Mouse (Mus musculus) cerebellum, adult 11-12 months (tissue): ENCODE results near the gene Btbd16.

ENCODE experiments used
- DNase-seq: peaks from one replicate; pipeline ENCODE4 v3.0.0; 2022

Gene Btbd16

GRCm38 (mm10) chr7:130773171-130773830, 568 bp upstream of the Btbd16 start:
- DNase-seq: no peak

DNA sequence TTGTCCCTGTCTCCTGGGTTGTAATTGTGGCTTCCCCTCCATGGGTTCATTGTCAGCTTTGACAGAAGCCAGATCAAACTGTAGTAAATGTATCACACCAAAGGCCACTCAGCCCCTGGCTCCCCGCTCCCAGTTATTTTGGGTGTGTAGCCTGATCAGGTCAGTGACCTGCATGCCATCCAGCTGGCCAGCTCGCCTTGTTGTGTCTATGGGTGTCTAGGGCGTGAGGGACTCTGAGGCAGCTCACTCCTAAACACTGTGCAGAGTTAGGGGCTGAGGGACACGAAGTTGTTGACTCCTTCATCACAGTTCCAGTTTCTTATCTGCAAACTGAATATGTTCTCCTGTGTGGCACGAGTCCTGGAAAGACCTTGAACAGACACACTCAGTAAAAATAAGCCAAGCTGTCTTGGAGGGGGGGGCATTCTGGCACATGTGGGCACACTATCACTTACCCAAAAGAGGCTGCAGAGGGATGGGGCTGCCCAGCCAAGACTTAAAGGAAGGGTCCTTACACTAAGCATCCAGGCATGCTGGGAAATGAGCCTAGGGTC, 7.1 kb downstream of the Btbd16 start:
- DNase-seq: no peak

- no peak for DNase-seq
Observed at GRCm38 (mm10) chr7:130782501-130783050, 8.7 kb downstream of the Btbd16 start.

DNA sequence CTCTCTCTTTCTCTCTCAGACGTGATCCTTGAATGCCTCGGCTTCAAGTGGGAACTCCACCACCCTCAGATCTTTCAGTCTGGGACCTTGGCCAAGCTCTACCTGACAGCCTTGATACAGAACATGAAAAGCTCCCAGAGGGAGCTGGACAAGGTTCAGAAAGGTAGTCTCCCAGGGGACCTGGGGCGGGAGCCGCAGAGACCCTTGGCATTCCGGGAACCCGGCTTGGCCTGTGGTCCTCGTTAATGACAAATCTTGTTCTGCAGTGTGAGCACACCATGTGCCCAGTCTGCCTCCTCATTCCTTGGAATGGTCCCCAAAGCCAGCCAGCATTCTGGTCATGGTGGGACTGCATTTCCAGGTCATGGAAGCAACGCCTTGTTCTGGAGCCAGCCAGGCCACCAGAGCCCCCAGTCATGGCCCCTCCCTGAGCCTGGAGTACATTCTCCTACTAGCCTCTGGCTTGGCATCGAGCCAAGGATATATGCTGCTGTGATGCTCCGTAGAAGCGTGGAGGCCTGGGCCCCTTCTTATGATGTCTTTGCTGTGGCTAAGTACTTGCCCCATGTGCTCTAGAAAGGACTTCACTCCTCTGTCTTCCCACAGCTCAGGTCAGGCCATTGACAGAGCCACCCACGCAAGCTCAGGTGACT, 12.2 kb downstream of the Btbd16 start:
- no peak for DNase-seq

DNA sequence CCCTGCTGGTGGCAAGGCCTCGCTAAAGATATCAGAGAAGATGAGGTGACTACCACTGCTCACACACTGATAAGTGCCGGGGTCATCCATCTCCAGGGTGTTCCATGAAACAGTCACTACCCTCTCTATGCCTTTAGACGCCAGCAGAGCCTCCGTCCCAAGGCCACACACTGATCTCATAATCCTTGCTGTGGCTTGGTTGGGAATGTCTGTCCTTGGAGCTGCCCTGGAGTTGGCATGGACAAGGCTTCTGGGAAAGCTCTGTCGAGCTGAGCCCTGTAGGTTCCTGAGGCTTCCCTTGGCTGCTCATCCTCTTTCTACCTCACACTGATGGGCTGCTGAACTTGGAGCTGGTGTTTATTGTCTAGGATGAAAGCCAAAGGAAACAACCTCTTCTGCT, 12.8 kb downstream of the Btbd16 start:
- no peak for DNase-seq

GRCm38 (mm10) chr7:130787537-130787936, 13.7 kb downstream of the Btbd16 start:
- no peak for DNase-seq

- no peak for DNase-seq
Observed at GRCm38 (mm10) chr7:130788950-130789349, 15.1 kb downstream of the Btbd16 start.

DNA sequence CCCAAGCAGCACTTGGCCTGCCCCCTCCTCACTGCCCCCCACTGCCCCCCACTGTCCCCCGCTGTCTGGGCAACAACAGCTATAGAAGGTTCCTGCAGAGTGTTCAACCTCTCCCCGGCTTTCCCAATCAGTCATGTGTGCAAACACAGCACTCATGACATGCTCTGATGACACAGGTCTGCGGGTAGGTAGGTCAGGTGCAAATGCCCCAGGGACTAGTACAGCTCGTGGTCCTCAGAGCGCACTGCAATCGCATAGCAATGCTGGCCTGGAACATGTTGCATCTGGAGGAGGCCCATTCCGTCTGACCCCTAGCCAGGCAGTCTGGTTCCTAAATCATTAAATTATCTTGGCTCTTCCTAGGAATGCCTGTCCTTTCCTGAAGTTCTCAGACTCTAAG, 15.6 kb downstream of the Btbd16 start:
- no peak for DNase-seq

DNA sequence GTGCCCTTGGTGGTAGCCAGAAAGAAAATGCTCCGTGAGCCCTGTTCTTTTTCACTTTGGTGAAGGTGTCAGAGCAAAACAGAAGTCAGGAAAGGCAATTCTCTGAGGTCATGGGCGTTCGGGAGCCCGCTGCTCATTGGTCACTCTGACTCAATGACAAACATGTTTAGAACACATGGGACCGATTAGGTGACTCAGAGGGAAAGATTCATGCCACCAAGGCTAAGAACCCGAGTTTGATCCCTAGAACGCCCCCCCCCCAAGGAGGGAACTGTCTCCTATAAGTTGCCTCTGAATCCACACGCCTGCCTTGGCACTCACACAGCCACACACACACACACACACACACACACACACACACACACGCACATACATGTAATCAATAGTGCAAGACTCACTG, 19.8 kb downstream of the Btbd16 start:
- DNase-seq: no peak

DNA sequence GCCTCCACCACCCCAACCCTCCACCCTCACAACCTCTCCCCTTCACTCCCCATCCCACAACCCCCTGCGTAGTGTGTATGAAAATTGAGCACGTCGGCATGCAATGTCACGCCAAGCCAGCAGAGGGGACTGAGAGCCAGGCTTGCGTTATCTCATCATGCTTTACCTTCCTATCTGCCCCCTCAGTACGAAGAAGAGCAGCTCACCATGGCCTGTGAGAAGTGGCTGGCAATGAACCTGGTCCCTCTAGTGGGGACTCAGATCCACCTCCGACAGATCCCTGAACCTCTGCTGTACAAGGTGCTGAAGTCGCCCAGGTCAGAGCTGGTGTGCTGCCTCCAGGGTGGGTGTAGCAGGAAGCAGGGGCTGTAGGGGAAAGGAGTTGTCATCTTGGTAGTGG, 22.9 kb downstream of the Btbd16 start:
- DNase-seq: no peak

DNA sequence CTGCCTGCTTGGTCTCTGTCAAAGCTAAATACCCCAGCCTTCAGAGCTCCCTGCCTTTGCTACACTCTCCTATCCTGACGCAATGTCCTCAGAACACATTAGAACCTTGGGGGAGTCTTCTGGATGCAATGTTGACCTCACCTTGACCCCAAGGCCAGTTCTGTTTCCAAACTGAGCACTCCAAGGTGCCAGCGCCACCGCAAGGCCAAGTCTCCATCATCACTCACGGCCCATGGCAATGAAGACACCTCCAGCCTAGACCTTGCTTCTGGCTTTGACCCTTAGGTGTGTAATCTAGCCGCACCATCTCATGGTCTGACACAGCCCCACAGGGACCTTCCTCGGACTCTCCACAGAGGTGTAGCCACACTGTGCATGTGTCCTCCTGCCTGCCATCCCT, 23.7 kb downstream of the Btbd16 start:
- no peak for DNase-seq

DNA sequence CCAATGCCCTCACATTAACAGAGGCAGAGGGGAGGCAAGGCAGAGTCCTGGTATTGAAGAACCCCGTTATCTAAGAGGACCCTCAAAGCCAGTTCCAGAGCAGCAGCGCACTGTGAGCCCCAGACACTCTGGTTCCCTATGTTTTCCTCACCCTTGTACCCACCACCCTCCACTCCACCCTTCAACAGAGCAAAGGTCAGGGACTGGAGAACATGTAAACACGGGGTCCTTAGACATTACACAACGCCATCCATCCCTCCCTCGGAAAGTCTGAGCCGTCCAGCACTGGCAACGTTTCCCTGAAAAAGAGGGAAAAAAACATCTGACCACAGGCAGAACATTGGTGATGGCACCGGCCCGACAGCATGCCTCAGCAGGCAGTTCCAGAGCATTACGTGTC, 25.5 kb downstream of the Btbd16 start:
- no peak for DNase-seq

- DNase-seq: no peak
Observed at GRCm38 (mm10) chr7:130800681-130801080, 26.8 kb downstream of the Btbd16 start.

DNA sequence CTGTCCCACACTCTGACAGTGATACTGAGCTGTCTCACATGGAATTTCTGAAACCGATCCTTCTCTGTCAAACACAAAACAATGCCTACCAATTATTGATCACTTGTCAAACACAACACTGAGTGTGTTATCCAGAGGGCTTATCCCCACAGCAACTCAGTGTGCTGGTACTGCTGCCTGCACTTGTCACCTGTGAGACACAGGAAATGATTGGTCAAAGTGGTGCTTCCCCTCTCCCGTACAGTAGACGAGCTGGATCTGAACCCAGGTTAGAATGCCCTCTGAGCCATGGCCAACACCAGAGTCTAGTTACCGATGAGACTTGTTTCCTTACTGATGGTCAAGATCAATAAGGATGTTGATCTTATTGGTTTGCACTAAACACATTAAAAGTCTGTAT, 27.9 kb downstream of the Btbd16 start:
- DNase-seq: no peak

DNA sequence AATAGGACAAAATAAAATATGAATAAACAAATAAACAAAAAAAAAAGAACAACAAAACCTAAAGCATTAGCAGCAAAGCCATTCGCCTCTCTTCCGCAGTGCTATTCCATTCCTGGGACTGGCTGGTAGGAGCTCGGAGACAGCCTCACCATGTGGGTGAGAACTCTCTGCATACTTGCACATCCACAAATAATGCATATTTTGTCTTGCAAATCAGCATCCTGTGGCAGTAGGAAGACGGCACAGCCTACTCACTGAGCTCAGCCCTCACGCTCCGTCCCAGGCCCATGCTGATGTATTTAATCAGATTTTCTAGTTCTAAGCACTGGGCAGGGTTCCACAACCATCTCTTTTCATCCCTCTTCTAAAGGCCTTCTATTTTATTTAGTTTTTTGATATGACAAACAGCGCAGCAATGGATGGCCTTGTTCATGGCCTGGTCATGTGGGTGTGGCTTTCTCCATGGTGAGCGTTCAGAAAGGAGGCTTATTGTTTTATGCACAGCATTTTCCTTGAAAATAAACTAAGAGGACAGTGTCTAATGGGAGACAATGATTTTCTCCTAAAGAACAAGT, 29.5 kb downstream of the Btbd16 start:
- no peak for DNase-seq

DNA sequence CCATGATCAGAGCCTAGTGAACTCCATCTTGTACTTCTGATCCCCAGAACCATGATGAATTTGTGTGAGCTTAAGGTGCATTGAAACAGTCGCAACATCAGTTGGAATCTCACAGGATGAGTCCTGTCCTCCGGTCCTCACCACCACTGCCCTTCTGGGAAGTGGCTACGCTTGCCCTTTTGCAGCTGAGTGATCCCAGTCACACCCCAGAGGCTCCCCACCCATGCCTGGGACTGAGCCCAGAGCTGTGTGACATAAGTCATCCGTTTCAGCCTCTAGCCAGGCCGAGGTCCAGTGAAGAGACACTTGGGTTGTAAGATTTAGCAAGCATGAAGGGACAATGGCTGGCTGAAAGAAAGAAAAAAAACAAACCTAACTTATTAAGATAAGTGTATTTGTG, 31.1 kb downstream of the Btbd16 start:
- DNase-seq: no peak

- DNase-seq: no peak
Observed at GRCm38 (mm10) chr7:130807749-130808148, 33.9 kb downstream of the Btbd16 start.

DNA sequence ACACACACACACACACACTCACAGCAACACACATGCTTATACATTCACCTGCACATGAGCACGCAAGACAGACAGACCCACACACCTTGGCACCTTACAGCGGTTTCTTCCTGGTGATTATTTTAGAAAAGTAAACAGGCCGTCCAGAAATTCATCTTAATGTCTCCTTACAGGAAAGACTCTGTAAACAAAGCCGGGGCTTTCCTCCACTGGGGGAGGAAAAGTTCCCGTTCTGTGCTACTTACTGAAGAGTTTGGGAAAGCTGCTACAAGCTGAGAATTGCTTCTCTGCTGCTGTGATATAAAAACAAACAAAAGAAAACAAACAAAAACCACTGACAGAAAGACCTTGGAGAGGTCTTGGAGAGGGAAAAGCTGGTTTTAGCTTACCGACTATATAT, 34.8 kb downstream of the Btbd16 start:
- DNase-seq: no peak

DNA sequence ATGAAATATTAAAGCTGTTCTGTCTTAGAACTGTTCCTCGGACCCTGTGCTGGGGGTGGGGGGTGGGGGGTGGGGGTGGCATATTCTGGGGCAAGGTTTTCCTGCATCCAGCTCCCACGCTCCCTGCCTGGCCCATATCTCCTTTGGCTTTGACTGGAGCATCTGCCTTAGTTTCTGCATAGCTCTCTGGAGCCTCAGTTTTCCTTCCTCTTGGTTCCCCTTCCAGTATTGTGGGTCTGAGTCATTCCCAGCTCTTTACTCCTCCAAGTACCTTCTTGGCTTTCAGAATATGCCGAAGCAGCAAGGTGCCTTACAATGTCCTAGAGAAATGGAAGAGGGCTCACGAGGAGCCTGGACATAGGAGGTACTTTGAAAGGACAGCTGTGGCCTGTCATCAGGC, 36.4 kb downstream of the Btbd16 start:
- no peak for DNase-seq

GRCm38 (mm10) chr7:130812407-130812806, 38.5 kb downstream of the Btbd16 start:
- no peak for DNase-seq

- DNase-seq: no peak
Observed at GRCm38 (mm10) chr7:130815601-130816000, 41.7 kb downstream of the Btbd16 start.

DNA sequence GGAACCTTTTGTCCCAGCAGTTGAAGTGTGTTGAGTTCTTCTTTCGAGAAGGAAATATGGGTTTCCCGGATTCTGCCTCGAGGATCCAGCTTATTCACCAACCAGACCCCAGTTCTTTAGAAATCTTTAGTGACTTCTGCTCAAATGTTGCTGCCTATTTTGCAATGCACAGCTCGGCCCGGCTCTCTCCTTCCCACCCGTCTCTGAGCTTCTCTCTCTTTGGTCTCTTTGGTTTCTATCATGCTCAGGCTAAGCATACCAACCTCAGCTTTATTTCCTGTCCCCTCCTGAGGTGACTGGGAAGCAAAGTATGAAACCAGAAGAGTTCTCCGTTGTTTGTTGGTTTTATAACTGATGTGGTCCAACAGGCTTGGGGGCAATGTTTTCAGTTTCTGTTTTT, 42.4 kb downstream of the Btbd16 start:
- DNase-seq: no peak

DNA sequence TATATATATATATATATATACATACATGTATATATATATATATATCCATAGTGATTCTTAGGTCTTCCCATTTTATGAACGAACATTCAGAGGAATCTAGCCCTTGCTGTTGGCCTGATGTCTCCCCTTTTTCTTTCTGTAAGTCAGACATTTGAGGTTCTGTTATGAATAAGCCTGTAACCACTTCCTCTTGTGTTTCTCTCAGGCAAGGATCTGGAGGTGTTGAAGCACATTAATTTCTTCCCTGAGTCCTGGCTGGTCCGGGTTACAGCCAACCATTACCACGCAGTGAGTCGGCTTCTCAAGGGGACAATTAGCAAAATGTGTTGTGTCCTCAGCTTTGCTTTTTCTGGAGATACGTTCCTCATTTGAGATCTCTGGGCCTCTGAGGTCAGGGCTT, 44.9 kb downstream of the Btbd16 start:
- DNase-seq: no peak

- no peak for DNase-seq
Observed at GRCm38 (mm10) chr7:130819624-130820023, 45.8 kb downstream of the Btbd16 start.
